Mouse (Mus musculus) layer of hippocampus, adult 9-10 months (tissue): ENCODE measurements around the gene Naa40.

ENCODE experiments used
- DNase-seq: peaks from one replicate; pipeline ENCODE4 v3.0.0; 2022; ENCODE audit warnings: low spot score

Naa40 gene

GRCm38 (mm10) chr19:7181496-7181895 lies 59.5 kb downstream of the Naa40 start:
- DNase-seq = no peak

- no peak for DNase-seq
These were observed 60.1 kb downstream of the Naa40 start for GRCm38 (mm10) chr19:7180756-7181405.

- no peak for DNase-seq
These were observed 62.0 kb downstream of the Naa40 start for GRCm38 (mm10) chr19:7178841-7179452.

GRCm38 (mm10) chr19:7177804-7178511 lies 63.0 kb downstream of the Naa40 start:
- DNase-seq = no peak

- no peak for DNase-seq
These were observed 64.8 kb downstream of the Naa40 start for GRCm38 (mm10) chr19:7176041-7176696.
